Mouse (Mus musculus) stomach, embryonic 14.5 days (tissue): ENCODE results near the gene Gdf10. TPM values are rescaled to one million over a fixed set of nuclear protein-coding genes. Genes with fewer than 3 reads are reported as not detected.
A peak's percentile ranks its signal among the peaks of the same experiment; 100 is the strongest.

Source experiments
- ATAC-seq: fragments of 200-750 bp; cut with Nextera tagmentation; 2 replicates; pipeline ENCODE4 v1.8.0; 2017; ENCODE audit warnings: low read depth, moderate TSS enrichment; ENCODE audit not compliant: insufficient number of reproducible peaks, insufficient read depth, low FRiP score
- H3K27ac ChIP-seq: fragments of 300-500 bp; sonication (generic); 2 replicates; pipeline ENCODE4 v1.5.1; 2014; ENCODE audit warnings: mild to moderate bottlenecking, low read length, moderate library complexity, mixed read lengths
- H3K27me3 ChIP-seq: fragments of 300-500 bp; sonication (generic); 2 replicates; pipeline ENCODE4 v1.6.1; 2014; ENCODE audit warnings: low read length, control low read depth, mixed read lengths; ENCODE audit not compliant: control insufficient read depth, insufficient read depth
- H3K36me3 ChIP-seq: fragments of 300-500 bp; sonication (generic); 2 replicates; pipeline ENCODE4 v1.6.1; 2014; ENCODE audit warnings: mild to moderate bottlenecking, control low read depth, low read length, moderate library complexity, mixed read lengths; ENCODE audit not compliant: control insufficient read depth, insufficient read depth
- H3K4me1 ChIP-seq: fragments of 300-500 bp; sonication (generic); 2 replicates; pipeline ENCODE4 v1.6.1; 2014; ENCODE audit warnings: low read length, control low read depth, mixed read lengths; ENCODE audit not compliant: control insufficient read depth, insufficient read depth
- H3K4me2 ChIP-seq: fragments of 300-500 bp; sonication (generic); replicated peaks from 2 replicates; pipeline ENCODE4 v1.6.1; 2014; ENCODE audit warnings: low read depth, low read length, control low read depth
- H3K4me3 ChIP-seq: fragments of 300-500 bp; sonication (generic); 2 replicates; pipeline ENCODE4 v1.5.1; 2014; ENCODE audit warnings: low read depth, low read length, control low read depth
- H3K9ac ChIP-seq: fragments of 300-500 bp; sonication (generic); replicated peaks from 2 replicates; pipeline ENCODE4 v1.6.1; 2014; ENCODE audit warnings: low read depth, mild to moderate bottlenecking, control low read depth, low read length, moderate library complexity, mixed read lengths
- H3K9me3 ChIP-seq: fragments of 300-500 bp; sonication (generic); 2 replicates; pipeline ENCODE4 v1.6.1; 2016; ENCODE audit warnings: low read depth, low read length, control low read depth; ENCODE audit not compliant: control insufficient read depth
- WGBS: fragments of 180-500 bp; shearing (Covaris S2); extraction: QIAGEN DNeasy Blood & Tissue Kit; methylation state at CpG from one replicate; pipeline ENCODE4 v1.1.7; 2014; 5-methylcytosine and 5-hydroxymethylcytosine counted together
- polyA plus RNA-seq: library from polyadenylated mRNA; unstranded; fragments of >200 nt; fragmentation: Nextera tagmentation; extraction: Ambion mirVana; gene quantifications from 2 replicates; pipeline ENCODE4 v1.2.1, GENCODE M21; 2014

Gene Gdf10
- polyA plus RNA-seq, 1 experiment from 2014 or later: 5.8 TPM

DNA sequence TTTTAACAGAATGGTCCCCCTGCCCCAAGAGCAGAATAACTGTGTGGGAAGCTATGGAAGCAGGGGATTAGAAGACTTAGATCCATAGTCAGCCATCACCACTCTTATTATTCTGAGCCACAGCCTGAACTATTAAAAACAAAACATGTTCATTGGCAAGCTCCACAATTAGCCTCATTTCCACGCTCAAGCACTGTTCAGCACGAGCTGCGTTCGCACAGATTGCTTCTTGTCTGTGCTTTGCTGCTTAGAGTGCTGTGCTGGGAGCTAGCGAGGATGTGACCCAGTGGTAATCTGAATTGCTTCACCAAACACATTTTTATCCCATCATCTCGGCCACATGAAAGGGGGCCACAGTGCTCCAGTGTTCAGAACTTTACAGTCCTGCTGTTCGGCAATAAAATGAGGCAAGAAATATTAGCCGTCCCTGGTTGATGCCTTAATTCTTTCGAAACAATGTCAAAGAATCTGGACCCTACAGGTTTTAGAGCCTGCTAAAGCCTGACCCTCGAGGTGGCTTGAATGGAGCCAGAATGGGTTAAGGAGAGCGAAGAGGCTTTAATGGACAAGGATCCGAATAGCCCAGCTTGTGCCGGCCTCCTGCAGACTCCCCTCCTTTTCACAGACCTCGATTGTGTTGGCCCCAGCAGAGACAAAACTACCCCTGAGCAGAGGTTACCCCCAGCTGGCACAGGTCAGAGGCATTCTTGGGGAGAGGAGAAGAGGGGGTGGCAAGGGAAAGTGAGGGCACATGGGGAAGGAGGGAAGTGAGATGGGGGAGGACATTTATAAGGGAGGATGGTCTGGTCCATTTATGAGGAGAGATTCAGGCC, 2.4 kb upstream of the Gdf10 start:
- no peak for ATAC-seq
- Histone ChIP-seq H3K9me3 (no peaks in the 10 kb centered on the region), H3K4me2 (no peak overlapping the region), H3K9ac (no peak overlapping the region), H3K27ac (no peak overlapping the region), H3K36me3 (no peaks in the 10 kb centered on the region), H3K4me1 (no peaks in the 10 kb centered on the region; the same call in 1 of the 2 replicates), H3K4me3 (no peak overlapping the region), H3K27me3 (peaks cover 16% of the 10 kb centered on the region; the same call in 1 of the 2 replicates)
- 59% methylated on average over 14 of the region's 14 CpGs for WGBS

DNA sequence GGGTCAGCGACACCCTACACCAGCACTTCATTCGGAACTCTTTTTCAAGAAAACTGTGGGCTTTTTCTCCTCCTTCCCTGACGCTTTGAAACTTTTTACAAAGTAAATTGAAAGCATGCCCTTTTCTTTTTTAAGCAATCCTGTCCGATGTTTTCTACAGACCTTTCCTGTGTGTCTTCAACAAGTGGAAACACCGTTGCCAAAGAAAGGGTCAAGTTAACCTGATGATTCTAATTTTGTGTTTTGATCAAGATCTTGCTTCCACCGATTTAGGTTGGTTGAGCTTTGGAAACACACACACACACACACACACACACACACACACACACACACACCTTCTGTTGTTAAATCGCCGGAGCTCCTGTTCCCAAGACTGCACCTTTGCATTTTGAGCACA, 618 bp upstream of the Gdf10 start:
- peak overlapping the region; percentile 97 for H3K4me2 ChIP-seq
- no peak overlapping the region for H3K9ac ChIP-seq
- H3K4me3 ChIP-seq: peak overlapping the region; percentile 62
- H3K27me3 ChIP-seq: peaks cover 16% of the 10 kb centered on the region; the same call in 1 of the 2 replicates
- no peaks in the 10 kb centered on the region for H3K9me3 ChIP-seq
- H3K4me1 ChIP-seq: no peaks in the 10 kb centered on the region; the same call in 1 of the 2 replicates
- H3K36me3 ChIP-seq: no peaks in the 10 kb centered on the region
- ATAC-seq: no peak
- WGBS: 14% methylated on average over 8 of the region's 8 CpGs
- H3K27ac ChIP-seq: no peak overlapping the region

DNA sequence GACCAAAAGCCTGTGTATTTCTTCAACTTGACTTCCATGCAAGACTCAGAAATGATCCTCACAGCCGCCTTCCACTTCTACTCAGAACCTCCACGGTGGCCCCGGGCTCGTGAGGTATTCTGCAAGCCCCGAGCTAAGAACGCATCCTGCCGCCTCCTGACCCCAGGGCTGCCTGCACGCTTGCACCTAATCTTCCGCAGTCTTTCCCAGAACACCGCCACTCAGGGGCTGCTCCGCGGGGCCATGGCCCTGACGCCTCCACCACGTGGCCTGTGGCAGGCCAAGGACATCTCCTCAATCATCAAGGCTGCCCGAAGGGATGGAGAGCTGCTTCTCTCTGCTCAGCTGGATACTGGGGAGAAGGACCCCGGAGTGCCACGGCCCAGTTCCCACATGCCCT, 8.5 kb downstream of the Gdf10 start:
- Histone ChIP-seq H3K27me3 (peaks cover 10% of the 10 kb centered on the region; the same call in 1 of the 2 replicates), H3K4me2 (no peak overlapping the region), H3K27ac (no peak overlapping the region), H3K36me3 (no peaks in the 10 kb centered on the region), H3K9ac (no peak overlapping the region), H3K4me1 (no peaks in the 10 kb centered on the region), H3K4me3 (no peak overlapping the region), H3K9me3 (no peaks in the 10 kb centered on the region)
- no peak for ATAC-seq
- 40% methylated on average over 17 of the region's 17 CpGs for WGBS

DNA sequence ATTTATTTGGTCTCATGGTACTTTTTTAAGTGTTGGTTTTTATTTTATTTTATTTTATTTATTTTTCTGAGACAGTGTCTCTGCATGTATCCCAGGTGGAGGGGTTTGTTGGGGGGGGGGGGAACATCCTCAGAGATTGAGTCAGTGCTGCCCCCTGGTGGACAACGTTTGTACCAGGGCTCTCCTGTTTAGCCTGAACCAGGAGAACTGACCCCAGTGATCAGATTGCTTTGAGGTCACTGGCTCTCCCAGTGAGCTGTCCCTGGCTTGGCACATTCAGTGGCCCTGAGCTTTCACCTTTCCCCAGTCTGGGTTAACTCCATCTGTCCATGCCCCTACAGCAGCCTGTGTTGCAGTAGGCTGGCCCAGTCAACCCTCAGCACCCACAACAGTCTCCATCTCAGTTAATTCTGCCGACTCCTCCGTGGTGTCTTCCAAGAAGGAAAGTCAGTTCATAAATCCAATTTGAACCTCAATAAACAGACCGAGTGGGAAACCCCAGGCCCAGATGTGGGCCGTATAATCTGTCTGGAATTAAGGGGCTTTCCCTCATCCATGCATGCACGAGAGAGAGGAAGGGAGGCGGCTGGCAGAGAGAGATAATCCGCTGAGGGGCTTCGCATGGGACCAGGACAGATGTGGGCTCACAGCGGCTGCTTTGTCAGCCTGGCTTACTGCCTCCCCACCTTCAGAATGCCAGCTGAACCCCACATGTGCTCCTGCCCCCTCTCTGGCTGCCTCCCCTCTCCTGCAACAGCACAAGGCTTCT, 9.7 kb downstream of the Gdf10 start:
- WGBS: 62% methylated on average over 10 of the region's 10 CpGs
- Histone ChIP-seq H3K9ac (no peak overlapping the region), H3K9me3 (no peaks in the 10 kb centered on the region), H3K36me3 (no peaks in the 10 kb centered on the region), H3K4me3 (no peak overlapping the region), H3K4me1 (no peaks in the 10 kb centered on the region), H3K4me2 (no peak overlapping the region), H3K27ac (no peak overlapping the region), H3K27me3 (peaks cover 10% of the 10 kb centered on the region; the same call in 1 of the 2 replicates)
- no peak for ATAC-seq

DNA sequence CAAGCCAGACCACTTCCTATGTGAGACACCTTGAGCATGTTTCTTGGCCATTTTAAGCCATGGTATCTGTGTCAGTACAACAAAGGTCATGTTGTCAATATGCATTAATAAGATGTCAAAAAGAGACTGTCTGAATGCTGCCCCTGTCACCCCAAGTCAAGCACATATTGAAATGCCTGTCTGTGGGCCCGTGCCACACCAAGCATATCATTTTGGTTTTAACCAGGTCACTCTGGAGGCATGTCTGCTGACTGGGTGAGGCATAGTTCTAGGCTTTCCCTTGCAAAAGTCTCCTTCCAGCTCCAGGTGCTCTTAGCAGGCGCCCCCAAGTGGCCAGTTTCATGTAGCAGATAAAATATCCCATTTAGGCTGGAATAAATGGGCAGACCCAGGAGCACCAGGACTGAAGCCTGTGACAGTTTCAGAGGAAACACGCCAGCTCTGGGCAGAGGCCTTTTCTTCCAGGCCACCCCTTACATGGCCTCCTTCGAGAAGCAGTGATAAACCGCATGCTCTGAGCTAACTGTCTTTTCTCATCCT, 10.5 kb downstream of the Gdf10 start:
- 33% methylated on average over 5 of the region's 5 CpGs for WGBS
- Histone ChIP-seq H3K9ac (no peak overlapping the region), H3K4me2 (no peak overlapping the region), H3K36me3 (no peaks in the 10 kb centered on the region), H3K27ac (no peak overlapping the region), H3K9me3 (no peaks in the 10 kb centered on the region), H3K27me3 (peaks cover 10% of the 10 kb centered on the region; the same call in 1 of the 2 replicates), H3K4me3 (no peak overlapping the region), H3K4me1 (no peaks in the 10 kb centered on the region)
- peak; percentile 42; the same call in 1 of the 2 replicates for ATAC-seq

DNA sequence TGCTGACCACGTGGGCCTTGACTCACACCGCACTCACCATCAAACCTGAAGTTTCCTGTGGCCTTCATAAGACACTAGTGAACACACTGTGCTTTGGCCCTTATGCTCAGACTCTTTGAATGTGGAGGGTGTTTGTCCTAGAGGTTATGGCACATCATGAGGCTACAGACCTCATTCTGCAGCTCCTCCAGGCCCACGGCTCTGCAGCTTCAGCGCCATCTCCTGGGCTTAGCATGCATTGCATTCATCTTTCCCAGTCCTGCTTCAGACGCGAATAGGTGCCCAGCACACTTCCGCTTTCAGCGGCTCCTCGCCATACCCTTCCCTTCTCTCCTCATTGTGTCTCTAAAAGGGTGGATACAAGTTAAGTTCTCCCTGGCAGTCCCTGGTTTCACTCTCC, 15.7 kb downstream of the Gdf10 start:
- H3K27me3 ChIP-seq: no peaks in the 10 kb centered on the region
- H3K4me1 ChIP-seq: no peaks in the 10 kb centered on the region
- no peak overlapping the region for H3K4me3 ChIP-seq
- H3K4me2 ChIP-seq: no peak overlapping the region
- ATAC-seq: no peak
- 28% methylated on average over 9 of the region's 9 CpGs for WGBS
- no peak overlapping the region for H3K27ac ChIP-seq
- H3K9ac ChIP-seq: no peak overlapping the region
- H3K9me3 ChIP-seq: no peaks in the 10 kb centered on the region
- no peaks in the 10 kb centered on the region for H3K36me3 ChIP-seq

DNA sequence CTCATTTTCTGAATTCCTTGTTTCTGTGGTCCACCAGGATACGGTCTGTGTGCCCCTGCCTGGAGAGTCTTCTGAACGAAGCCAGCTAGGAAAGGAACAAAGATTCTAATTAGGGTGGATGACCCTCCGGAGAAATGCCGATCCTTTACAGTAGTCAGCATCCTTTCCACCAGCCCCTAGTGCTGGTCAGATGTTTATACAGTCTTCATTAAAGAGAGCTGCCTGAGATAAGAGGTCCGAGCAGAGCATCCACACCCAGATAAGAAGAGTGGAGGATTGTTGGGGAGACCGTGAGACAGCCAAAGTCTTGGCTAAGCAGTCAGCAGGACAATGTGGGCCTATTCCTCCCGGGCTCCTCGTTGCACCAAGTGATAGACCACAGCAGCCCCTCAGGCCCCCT, 17.4 kb downstream of the Gdf10 start, which contains the start of gene Gdf2:
TSS of gene Gdf2 (plus strand) at position 301 of the 400 bp plus-strand sequence.
- Histone ChIP-seq H3K9me3 (no peaks in the 10 kb centered on the region), H3K4me1 (no peaks in the 10 kb centered on the region), H3K27me3 (no peaks in the 10 kb centered on the region), H3K4me2 (no peak within 1 kb of the TSS), H3K36me3 (no peaks in the 10 kb centered on the region), H3K9ac (no peak within 1 kb of the TSS), H3K4me3 (no peak within 1 kb of the TSS), H3K27ac (no peak within 1 kb of the TSS)
- no peak for ATAC-seq
- 40% methylated on average over 8 of the region's 8 CpGs for WGBS

DNA sequence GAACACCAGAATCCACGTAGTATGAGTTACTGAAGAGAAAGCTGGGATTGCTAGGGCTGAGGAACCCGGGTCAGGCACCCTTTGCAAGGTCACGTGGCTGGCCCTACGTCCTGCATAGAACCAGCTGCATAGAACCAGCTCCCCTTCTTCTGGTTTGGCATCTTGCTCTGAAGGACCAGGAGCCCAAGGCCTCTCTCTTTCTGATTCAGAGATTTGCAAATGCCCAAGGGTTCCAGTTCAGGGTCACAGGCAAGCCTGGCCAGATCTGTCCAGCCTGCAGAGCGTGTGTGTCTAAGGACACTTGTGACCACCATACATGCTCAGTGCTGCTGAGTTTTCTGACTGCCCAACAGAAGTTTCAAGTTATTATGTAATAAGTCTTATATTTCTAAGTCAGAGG, 18.8 kb downstream of the Gdf10 start:
- H3K4me1 ChIP-seq: no peaks in the 10 kb centered on the region
- no peak overlapping the region for H3K4me3 ChIP-seq
- H3K27ac ChIP-seq: no peak overlapping the region
- H3K4me2 ChIP-seq: no peak overlapping the region
- no peaks in the 10 kb centered on the region for H3K36me3 ChIP-seq
- no peaks in the 10 kb centered on the region for H3K27me3 ChIP-seq
- no peaks in the 10 kb centered on the region for H3K9me3 ChIP-seq
- WGBS: 74% methylated on average over 5 of the region's 5 CpGs
- H3K9ac ChIP-seq: no peak overlapping the region
- ATAC-seq: no peak
